Mouse (Mus musculus) left cerebral cortex, postnatal 14 days (tissue): ENCODE results near the gene Spocd1. TPM values are rescaled to one million over a fixed set of nuclear protein-coding genes. Genes with fewer than 3 reads are reported as not detected.

Source experiments
- DNase-seq, 2 experiments: peaks; one replicate each; pipeline ENCODE4 v3.0.0; 2021 to 2022; ENCODE audit warnings: low spot score in 2 of 2, mixed read lengths in 1 of 2
- intact Hi-C: fragments of 180-260 bp; cut with DNase I; formaldehyde crosslinking; loops from one replicate; pipeline ENCODE4 v1.15.1; 2025
- total RNA-seq, 2 experiments: library from RNA; stranded (reverse); gene quantifications; 2 replicates each; pipeline ENCODE4 v1.2.3; 2021

The Spocd1 gene
- total RNA-seq, 2 experiments from 2014 or later: 0.15 to 0.68 TPM

DNA sequence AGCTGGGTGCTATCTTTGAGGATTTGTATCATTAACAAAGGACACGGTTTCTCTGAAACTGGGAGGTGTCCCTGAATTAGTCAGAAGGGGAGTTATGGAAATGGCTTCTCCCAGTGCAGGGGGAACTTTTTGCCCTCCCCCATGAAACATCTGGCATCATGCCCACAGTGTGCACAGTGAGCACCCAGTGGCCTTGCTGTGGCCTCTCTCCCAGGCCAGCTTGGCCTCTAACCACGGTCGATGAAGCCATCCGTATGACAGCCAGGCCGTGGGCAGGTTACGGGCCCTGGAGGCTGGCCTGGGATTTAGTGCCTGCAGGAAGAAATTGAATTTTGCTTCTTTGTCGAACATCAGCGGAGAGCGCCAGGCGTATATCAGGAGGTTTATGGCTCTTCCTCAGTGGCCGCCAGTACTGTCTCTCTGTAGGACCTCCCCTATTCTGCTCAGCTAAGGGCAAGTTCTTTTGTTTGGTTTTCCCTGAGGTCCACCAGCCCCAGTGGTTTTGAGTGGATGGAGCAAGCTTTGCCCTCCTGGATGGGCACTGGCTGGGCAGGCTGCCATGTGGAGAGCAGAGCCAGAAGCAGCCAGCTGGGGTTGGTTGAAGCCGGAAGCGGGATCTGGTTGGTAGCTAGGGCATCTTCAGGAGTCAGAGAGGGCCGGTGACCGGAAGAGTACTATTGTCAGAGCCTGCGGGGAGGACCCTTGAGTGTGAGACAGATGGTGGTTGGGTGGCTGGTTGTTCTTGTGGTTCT, 65.1 kb downstream of the Spocd1 start:
- DNase-seq: peak in 1 of 2 experiments; percentile 62
- intact Hi-C loops: no loop called here

GRCm38 (mm10) chr4:129994728-129995127, 65.7 kb downstream of the Spocd1 start:
- intact Hi-C loops: no loop called here
- DNase-seq: no peak

GRCm38 (mm10) chr4:129995255-129995654, 66.2 kb downstream of the Spocd1 start:
- intact Hi-C loops: no loop called here
- peak in 1 of 2 experiments; percentile 30 for DNase-seq

DNA sequence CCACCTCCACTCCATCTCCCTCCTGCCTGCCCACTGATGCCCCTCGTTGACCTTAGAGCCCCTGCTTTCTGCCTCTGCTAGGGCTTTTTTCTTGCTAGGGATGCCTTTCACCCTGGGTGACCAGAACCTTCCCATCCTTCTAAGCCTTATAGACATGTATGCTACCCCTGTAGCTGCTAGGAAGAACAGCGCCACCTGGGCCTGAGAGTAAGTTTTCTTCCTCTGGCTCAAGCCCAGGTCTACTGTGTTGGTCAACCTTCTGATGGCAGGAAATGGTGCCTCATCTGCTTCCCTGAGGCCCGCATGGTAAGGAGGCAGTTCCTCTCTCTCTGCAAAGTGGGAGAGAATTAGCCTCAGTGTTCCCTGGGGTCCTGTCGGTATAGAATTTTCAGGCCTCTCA, 67.0 kb downstream of the Spocd1 start:
- intact Hi-C loops: no loop called here
- no peak for DNase-seq

- DNase-seq: peak in 1 of 2 experiments; percentile 48
- intact Hi-C loops: no loop called here
Measured at GRCm38 (mm10) chr4:129998124-129998523, 69.1 kb downstream of the Spocd1 start.

DNA sequence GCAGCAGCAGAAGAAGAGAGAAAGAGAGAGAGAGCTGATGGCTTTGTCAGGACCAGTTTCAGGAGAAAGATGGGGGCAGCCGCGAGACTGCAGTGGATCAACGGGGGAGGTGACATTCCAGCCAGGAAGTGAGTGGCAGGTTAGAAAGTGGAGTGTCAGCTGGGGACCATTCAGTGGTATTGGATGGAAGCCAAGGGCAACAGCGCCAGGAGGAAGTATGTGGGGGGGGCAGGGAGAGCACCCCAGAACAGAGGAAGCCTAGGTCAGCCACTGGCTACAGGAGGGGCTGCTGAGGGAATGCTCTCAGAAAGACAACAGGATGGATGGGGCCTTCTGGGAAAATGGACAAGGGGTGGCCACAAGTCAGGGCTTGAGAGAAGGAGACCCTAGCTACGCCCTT, 72.7 kb downstream of the Spocd1 start:
- DNase-seq: no peak
- intact Hi-C loops: no loop called here

GRCm38 (mm10) chr4:130002157-130002556, 73.1 kb downstream of the Spocd1 start:
- peak; percentile 63 to 83 for DNase-seq
- intact Hi-C loops: no loop called here

- intact Hi-C loops: no loop called here
- peak; percentile 44 to 75 for DNase-seq
Measured at GRCm38 (mm10) chr4:130005593-130005992, 76.5 kb downstream of the Spocd1 start.

DNA sequence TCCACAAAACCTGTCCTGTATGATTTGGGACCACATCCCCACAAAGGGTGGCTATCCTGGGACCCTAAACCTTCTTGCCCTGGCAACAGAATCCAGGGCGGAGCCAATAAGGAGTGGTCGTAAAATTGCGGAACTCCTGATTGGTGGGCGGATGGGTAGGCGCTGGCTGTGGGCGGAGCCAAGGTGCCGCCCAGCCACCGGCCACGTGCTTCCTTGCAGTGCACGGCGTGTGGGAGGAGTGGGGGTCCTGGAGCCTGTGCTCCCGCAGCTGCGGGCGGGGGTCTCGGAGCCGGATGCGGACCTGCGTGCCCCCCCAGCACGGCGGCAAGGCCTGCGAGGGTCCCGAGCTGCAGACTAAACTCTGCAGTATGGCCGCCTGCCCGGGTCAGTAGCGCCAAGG, 77.5 kb downstream of the Spocd1 start:
- no peak for DNase-seq

More for the DNA sequence above, 77.5 kb downstream of the Spocd1 start:
- intact Hi-C loops: no loop called here

Other genes starting within 250 kb of the Spocd1 start
- 10 to 100 TPM; 12.6 to 15.3 TPM for gene Tmem39b, start 232.4 kb upstream of the Spocd1 start, total RNA-seq
- gene Khdrbs1, start 186.9 kb upstream of the Spocd1 start, total RNA-seq: 10 to 100 TPM; 88.9 to 90.4 TPM
- gene Ptp4a2, start 118.0 kb upstream of the Spocd1 start, total RNA-seq: 100 to 1,000 TPM; 112 to 126 TPM
- gene Adgrb2, start 55.6 kb downstream of the Spocd1 start, total RNA-seq: 100 to 1,000 TPM; 352 to 365 TPM
- 10 to 100 TPM; 12.2 to 17.8 TPM for gene Col16a1, start 118.6 kb downstream of the Spocd1 start, total RNA-seq
- gene Pef1, start 173.3 kb downstream of the Spocd1 start, total RNA-seq: 10 to 100 TPM; 47.6 to 49.2 TPM
- gene Hcrtr1, start 210.1 kb downstream of the Spocd1 start, total RNA-seq: 1 to 10 TPM; 5.8 to 6.3 TPM
- 1 to 10 TPM; 4.1 to 4.2 TPM for gene Tinagl1, start 245.9 kb downstream of the Spocd1 start, total RNA-seq